Mouse (Mus musculus): ENCODE measurements around the gene Slc7a11. TPM values are rescaled to one million over a fixed set of nuclear protein-coding genes. Genes with fewer than 3 reads are reported as not detected.

The Slc7a11 gene
- polyA plus RNA-seq, 1 experiment from 2014 or later: 1.5 TPM

DNA sequence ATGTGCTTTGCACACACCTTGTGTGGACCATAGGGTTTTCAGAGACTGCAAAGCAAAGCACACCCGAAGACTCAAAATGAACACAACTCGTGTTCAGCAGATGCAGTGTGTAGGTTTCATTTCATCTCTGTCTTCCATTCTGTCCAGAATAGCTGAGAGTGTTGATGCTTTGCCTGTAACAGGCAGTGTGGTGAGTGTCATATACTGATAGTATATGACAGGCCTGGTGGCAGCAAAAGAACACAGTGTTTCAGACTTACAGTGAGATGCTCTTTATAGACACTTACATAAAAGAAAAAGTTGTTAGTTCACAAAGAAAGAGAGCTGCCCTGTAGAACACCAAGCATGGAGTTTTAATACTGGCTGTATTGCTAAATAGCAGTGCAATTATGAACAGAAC is 505.8 kb downstream of the Slc7a11 start:
- Histone ChIP-seq H3K4me2 (replicated peaks) (no peak overlapping the region), H3K27me3 (no peaks in the 10 kb centered on the region), H3K36me3 (no peaks in the 10 kb centered on the region), H3K4me3 (no peak overlapping the region), H3K9me3 (no peaks in the 10 kb centered on the region), H3K4me1 (no peaks in the 10 kb centered on the region), H3K9ac (replicated peaks) (no peak overlapping the region), H3K27ac (replicated peaks) (no peak overlapping the region)
- WGBS: 83% methylated on average over 2 of the region's 2 CpGs
- no peak for ATAC-seq (ENCODE audit: low FRiP score, low read depth)

DNA sequence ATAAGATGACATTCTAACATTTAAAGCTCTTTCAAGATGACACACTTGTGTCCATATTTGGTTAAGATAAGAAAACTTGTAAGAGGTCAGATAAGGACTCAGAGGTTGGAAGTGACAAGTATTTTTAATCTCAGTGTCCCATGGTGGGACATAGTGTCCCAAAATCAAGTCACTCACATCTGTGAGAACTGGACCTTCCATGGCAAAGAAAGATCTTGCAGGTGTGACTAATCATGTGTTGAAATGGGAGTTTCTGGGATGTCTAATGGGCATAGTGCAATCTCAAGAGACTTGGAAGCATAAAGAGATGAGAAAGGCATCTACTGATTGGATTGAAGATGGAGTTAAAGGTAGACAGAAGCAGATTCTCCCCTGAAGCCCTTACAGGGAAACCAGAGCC is 513.9 kb downstream of the Slc7a11 start:
- H3K4me3 ChIP-seq: no peak overlapping the region
- H3K4me1 ChIP-seq: no peaks in the 10 kb centered on the region
- no peak overlapping the region for H3K9ac ChIP-seq (replicated peaks)
- H3K27me3 ChIP-seq: no peaks in the 10 kb centered on the region
- no peaks in the 10 kb centered on the region for H3K36me3 ChIP-seq
- no peak for ATAC-seq (ENCODE audit: low FRiP score, low read depth)
- no peaks in the 10 kb centered on the region for H3K9me3 ChIP-seq
- no peak overlapping the region for H3K27ac ChIP-seq (replicated peaks)
- no peak overlapping the region for H3K4me2 ChIP-seq (replicated peaks)

DNA sequence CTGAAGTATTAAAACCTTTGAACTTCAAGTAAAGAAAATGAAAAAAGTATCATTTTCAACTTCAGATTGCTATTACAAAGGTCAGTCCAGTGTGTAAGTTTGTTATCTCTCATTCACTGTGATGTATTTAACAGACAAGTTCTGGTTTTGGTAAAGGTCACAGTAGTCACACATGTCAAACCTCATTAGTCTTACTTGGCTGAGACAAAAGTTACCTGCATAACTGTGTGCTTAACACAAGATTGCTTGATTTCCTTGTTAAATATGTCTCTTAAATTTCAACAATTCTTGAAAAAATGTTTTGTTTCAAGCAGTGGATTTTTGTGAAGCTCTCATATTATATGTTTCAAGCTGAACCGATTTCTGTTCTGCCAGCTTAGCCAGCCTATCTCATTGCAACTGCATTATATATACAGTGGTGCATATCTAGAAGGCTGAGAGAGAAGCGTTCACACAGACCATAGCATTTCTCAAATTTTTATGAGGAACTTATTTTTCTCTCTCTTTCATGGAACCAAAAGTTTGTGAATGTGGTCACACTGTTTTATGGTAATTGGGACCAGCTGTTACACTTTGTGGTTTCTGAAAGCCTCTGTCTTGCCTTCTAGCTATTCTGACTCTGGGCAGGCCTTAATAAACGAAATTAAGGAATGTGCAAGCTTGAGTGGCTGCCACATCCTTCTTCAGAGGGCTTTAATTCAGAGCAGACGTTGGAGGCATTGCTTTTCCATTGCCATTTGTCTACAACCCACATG is 514.7 kb downstream of the Slc7a11 start:
- no peaks in the 10 kb centered on the region for H3K9me3 ChIP-seq
- H3K27ac ChIP-seq (replicated peaks): no peak overlapping the region
- no peak overlapping the region for H3K4me2 ChIP-seq (replicated peaks)
- no peak for ATAC-seq (ENCODE audit: low FRiP score, low read depth)
- H3K4me1 ChIP-seq: no peaks in the 10 kb centered on the region
- H3K4me3 ChIP-seq: no peak overlapping the region
- WGBS: 45% methylated on average over 4 of the region's 4 CpGs
- H3K9ac ChIP-seq (replicated peaks): no peak overlapping the region
- H3K27me3 ChIP-seq: no peaks in the 10 kb centered on the region
- H3K36me3 ChIP-seq: no peaks in the 10 kb centered on the region

DNA sequence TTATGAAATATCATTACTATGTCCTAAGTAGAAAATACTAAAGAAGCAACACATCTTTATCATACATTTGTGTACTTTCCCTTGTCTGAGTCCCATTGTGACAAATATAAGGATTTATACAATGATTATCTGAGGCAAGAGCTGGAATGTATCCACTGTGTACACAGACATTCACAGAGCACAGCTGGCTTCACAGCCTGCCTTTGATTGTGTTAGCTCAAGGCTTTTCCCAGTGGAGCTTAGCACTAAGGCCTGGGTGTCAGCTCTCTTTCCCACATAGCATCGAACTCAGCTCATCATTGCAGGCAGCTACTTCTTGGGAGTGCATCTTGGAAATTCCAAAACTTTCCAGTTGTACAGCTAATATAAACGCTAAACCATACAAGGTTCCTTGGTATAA is 529.5 kb downstream of the Slc7a11 start:
- H3K4me2 ChIP-seq (replicated peaks): no peak overlapping the region
- H3K9ac ChIP-seq (replicated peaks): no peak overlapping the region
- H3K27ac ChIP-seq (replicated peaks): no peak overlapping the region
- WGBS: 60% methylated on average over 2 of the region's 2 CpGs
- 0 out of 2 replicates have a peak, but pooled peaks cover 4% of the 10 kb centered on the region for H3K4me1 ChIP-seq
- no peak overlapping the region for H3K4me3 ChIP-seq
- no peak for ATAC-seq (ENCODE audit: low FRiP score, low read depth)
- H3K36me3 ChIP-seq: no peaks in the 10 kb centered on the region
- no peaks in the 10 kb centered on the region for H3K27me3 ChIP-seq
- H3K9me3 ChIP-seq: no peaks in the 10 kb centered on the region

DNA sequence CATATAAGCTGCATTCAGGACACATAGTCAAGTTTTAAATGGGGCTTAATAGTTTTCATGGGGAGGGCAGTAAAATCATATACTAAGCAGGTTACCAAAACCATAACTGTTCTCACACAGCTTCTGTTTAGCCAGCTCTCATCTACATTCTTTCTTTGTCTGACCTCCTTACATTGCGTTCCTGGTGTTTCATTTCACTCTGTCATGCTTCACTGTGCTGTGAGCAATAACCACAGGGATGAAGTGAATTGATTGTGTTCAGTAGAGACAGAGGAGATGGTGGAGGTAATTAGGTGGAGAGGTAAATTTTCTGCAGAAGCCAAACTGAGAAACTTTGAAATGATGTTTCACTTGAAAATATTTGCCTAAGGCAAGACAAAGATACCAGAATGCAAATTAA is 532.5 kb downstream of the Slc7a11 start:
- H3K4me2 ChIP-seq (replicated peaks): no peak overlapping the region
- ATAC-seq (ENCODE audit: low FRiP score, low read depth): no peak
- peaks cover 5% of the 10 kb centered on the region; the same call in 1 of the 2 replicates for H3K4me1 ChIP-seq
- WGBS: 39% methylated on average over 1 of the region's 1 CpGs
- H3K9ac ChIP-seq (replicated peaks): no peak overlapping the region
- no peaks in the 10 kb centered on the region for H3K9me3 ChIP-seq
- H3K4me3 ChIP-seq: no peak overlapping the region
- H3K36me3 ChIP-seq: no peaks in the 10 kb centered on the region
- no peak overlapping the region for H3K27ac ChIP-seq (replicated peaks)
- H3K27me3 ChIP-seq: no peaks in the 10 kb centered on the region

DNA sequence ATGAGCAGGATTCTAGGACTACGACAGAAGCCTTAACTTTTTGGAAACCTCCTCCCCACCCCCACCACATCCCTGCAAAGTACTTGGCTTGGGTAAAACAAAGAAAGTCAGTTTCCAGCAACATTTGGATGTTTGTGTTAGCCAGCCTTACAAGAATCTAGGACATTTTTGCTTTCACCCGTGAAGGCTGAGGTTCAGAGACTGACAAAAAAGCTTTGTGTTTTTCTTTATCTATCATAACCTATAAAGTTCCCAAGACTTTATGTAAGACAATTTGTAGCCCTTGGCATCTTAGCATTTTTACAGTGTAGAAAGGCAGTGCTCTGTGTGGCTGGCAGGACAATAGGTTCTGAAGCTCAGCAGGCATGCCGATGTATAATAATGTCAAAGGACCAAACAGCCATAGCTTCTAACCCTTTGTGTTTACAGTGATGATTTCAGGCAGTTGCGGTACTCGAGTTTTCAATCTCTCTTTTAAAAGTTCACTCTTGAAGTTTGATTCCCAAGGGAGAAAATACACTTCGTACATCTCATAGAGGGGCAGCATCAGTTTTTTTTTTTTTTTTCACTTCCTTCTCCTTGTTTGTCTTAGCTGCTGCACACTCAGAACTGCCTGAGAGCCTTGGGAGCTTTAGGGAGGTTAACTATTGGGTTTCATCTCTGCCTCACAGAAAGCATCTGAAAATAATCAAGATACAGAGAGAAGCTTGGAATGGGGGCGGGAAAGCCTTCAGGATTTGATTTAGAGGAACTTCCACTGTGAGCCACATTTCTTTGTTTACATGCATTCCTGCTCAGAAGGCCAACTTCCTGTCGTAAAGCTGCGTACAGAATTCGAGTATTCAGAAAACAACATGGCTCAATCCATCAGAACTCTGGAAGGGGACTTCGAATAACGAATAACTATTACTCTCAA is 534.7 kb downstream of the Slc7a11 start:
- H3K9ac ChIP-seq (replicated peaks): no peak overlapping the region
- H3K4me1 ChIP-seq: peaks cover 5% of the 10 kb centered on the region; the same call in 1 of the 2 replicates
- ATAC-seq (ENCODE audit: low FRiP score, low read depth): no peak
- no peak overlapping the region for H3K4me2 ChIP-seq (replicated peaks)
- 61% methylated on average over 12 of the region's 12 CpGs for WGBS
- H3K27me3 ChIP-seq: no peaks in the 10 kb centered on the region
- no peak overlapping the region for H3K4me3 ChIP-seq
- H3K36me3 ChIP-seq: no peaks in the 10 kb centered on the region
- no peak overlapping the region for H3K27ac ChIP-seq (replicated peaks)
- H3K9me3 ChIP-seq: no peaks in the 10 kb centered on the region

DNA sequence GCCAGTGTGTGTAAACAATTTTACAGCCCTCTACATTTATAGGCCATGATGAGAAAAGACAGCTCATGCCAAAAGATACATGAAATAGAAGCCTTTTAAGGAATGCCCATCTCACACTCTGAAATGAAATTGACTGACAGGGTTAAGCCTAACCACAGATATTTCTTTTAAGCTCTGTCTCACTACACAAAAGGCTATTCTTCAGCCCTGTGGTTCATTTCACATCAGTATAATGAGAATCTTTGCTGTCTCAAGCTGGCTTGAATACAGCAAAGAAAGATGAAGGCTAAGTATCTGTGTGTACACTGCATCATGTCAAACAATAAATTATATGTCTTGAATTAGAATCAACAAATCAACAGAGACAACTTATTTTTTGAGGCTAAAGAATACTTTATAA is 549.5 kb downstream of the Slc7a11 start:
- ATAC-seq (ENCODE audit: low FRiP score, low read depth): peak; percentile 56; the same call in 1 of the 2 replicates

DNA sequence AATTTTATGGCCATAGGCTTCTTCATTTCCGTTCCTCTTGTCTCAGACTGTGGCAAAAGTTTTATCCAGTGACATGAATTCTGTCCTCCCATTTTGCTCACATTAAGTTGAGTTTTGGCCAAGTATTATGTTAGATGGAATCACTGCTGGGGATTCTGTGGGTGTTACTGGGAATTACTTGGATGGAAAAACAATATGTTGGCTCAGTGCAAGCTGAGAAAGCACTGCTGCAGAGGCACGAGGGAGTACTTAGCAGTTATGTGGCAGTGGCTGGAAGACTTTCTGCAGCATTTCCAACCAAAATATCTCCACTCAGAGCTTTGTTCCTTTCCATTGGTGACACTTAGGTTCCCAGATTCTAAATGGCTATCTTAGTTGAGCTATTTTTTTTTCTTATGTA is 556.1 kb downstream of the Slc7a11 start:
- Histone ChIP-seq H3K9ac (replicated peaks) (no peak overlapping the region), H3K4me1 (peaks cover 6% of the 10 kb centered on the region), H3K36me3 (no peaks in the 10 kb centered on the region), H3K27ac (replicated peaks) (peak overlapping the region; percentile 58), H3K9me3 (no peaks in the 10 kb centered on the region), H3K4me3 (no peak overlapping the region), H3K27me3 (no peaks in the 10 kb centered on the region), H3K4me2 (replicated peaks) (0 out of 2 replicates have a peak overlapping the region, but pooled peaks have one; percentile 7)
- no peak for ATAC-seq (ENCODE audit: low FRiP score, low read depth)
- WGBS: 32% methylated on average over 2 of the region's 2 CpGs

More for the DNA sequence above, 549.5 kb downstream of the Slc7a11 start:
- H3K4me2 ChIP-seq (replicated peaks): no peak overlapping the region
- no peaks in the 10 kb centered on the region for H3K27me3 ChIP-seq
- H3K4me1 ChIP-seq: 0 out of 2 replicates have a peak, but pooled peaks cover 3% of the 10 kb centered on the region
- peak overlapping the region; percentile 27; the same call in 1 of the 2 replicates for H3K27ac ChIP-seq (replicated peaks)
- H3K9ac ChIP-seq (replicated peaks): no peak overlapping the region
- no peak overlapping the region for H3K4me3 ChIP-seq
- no peaks in the 10 kb centered on the region; the same call in 1 of the 2 replicates for H3K9me3 ChIP-seq
- no peaks in the 10 kb centered on the region for H3K36me3 ChIP-seq

DNA sequence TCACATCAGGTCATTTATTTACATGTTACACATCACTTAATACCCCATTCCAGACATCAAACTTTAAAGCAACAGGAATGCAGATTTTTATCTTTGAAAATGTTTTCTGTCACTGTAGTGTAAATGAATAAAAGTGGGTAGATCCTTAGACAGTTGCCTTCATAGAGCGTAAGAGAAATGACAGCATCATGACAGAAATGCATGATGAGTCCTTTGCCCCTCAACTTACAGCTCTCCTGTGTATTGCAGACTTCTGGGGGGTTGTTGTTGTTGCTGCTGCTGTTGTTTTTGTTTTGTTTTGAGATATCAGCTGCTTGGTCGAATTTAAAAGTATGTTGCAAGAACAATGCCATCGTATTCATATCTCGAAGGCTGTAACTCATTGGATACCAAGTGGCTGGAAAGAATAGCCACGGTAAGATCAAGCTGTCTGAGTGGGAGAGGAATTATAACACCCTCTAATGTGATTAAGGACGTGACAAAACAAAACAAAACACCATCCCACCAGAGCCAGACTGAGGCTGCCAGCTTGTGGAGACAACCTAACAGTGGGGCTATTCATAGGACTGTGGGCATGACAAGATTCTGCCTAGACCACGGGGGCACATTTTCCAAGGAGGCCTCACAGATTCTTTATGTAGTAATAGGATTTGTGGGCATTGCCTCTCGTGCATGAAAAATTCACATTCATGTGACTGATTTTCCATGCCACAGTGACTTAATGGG is 557.0 kb downstream of the Slc7a11 start:
- peak; percentile 99 for ATAC-seq (ENCODE audit: low FRiP score, low read depth)
- Histone ChIP-seq H3K27ac (replicated peaks) (peak overlapping the region; percentile 31; the same call in 1 of the 2 replicates), H3K4me1 (peaks cover 6% of the 10 kb centered on the region), H3K27me3 (no peaks in the 10 kb centered on the region), H3K4me2 (replicated peaks) (peak overlapping the region; percentile 6), H3K36me3 (no peaks in the 10 kb centered on the region), H3K9me3 (no peaks in the 10 kb centered on the region), H3K4me3 (no peak overlapping the region), H3K9ac (replicated peaks) (no peak overlapping the region)
- WGBS: 15% methylated on average over 8 of the region's 8 CpGs

DNA sequence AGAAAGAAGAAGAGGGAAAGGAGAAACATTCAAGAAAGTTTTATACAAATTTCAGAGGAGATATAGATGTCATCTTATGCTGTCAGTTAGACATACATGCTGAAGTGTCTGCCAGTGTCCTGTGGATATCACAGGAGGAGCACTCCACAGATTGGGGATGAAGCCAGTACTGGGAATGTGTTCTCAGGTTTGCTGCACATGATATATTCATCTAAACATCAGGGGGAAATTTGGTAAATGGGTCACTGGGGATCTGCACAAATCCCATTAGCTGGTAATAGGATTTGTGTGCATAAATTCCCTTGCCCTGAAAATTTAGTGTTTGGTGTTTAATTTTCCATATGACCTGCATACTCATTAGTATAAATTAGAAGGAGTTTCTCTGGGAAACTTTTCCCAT is 562.9 kb downstream of the Slc7a11 start:
- H3K36me3 ChIP-seq: no peaks in the 10 kb centered on the region
- H3K27ac ChIP-seq (replicated peaks): no peak overlapping the region
- H3K9ac ChIP-seq (replicated peaks): no peak overlapping the region
- H3K4me2 ChIP-seq (replicated peaks): no peak overlapping the region
- no peaks in the 10 kb centered on the region for H3K4me1 ChIP-seq
- no peaks in the 10 kb centered on the region for H3K27me3 ChIP-seq
- peak; percentile 80 for ATAC-seq (ENCODE audit: low FRiP score, low read depth)
- H3K9me3 ChIP-seq: no peaks in the 10 kb centered on the region
- H3K4me3 ChIP-seq: no peak overlapping the region

DNA sequence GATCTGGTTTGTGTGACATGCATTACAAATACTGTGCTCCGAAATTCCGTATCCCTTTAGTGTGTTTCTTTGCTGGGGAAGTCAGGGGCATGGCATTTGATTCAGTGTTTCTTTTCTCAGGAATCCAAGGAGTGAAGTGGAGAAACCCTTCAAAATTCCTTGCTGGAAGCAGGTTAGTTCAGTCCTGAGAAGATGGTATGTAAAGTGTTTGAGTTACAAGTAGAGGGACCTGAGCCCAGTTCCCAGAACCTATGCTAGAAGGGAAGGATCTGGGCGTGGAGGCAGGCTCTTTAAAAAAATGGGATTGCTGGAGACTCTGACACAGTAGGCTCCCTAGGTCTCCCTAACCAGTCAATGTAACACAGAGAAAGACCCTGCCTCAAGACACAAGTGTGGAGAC is 572.6 kb downstream of the Slc7a11 start:
- H3K4me1 ChIP-seq: peaks cover 24% of the 10 kb centered on the region
- no peak overlapping the region for H3K4me2 ChIP-seq (replicated peaks)
- no peak overlapping the region for H3K4me3 ChIP-seq
- no peak for ATAC-seq (ENCODE audit: low FRiP score, low read depth)
- 0 out of 2 replicates have a peak, but pooled peaks cover 3% of the 10 kb centered on the region for H3K27me3 ChIP-seq
- no peaks in the 10 kb centered on the region for H3K36me3 ChIP-seq
- no peak overlapping the region for H3K27ac ChIP-seq (replicated peaks)
- 59% methylated on average over 3 of the region's 3 CpGs for WGBS
- H3K9me3 ChIP-seq: no peaks in the 10 kb centered on the region
- H3K9ac ChIP-seq (replicated peaks): no peak overlapping the region

All from midbrain, embryonic 12.5 days (tissue).